Mouse (Mus musculus) intestine, postnatal 0 days (tissue): ENCODE data around the gene Klhl30. TPM values are rescaled to one million over a fixed set of nuclear protein-coding genes. Genes with fewer than 3 reads are reported as not detected.

Source experiments
- ATAC-seq: fragments of 200-750 bp; cut with Nextera tagmentation; 2 replicates; pipeline ENCODE4 v1.8.0; 2017; ENCODE audit warnings: mild to moderate bottlenecking, moderate TSS enrichment, moderate library complexity
- H3K27ac ChIP-seq: fragments of 300-500 bp; sonication (generic); 2 replicates; pipeline ENCODE4 v1.5.1; 2014; ENCODE audit warnings: mild to moderate bottlenecking, low read depth, low read length, moderate library complexity
- H3K27me3 ChIP-seq: fragments of 300-500 bp; sonication (generic); replicated peaks from 2 replicates; pipeline ENCODE4 v1.6.1; 2014; ENCODE audit warnings: low read length, mixed read lengths; ENCODE audit not compliant: control insufficient read depth, insufficient read depth
- H3K36me3 ChIP-seq: fragments of 300-500 bp; sonication (generic); 2 replicates; pipeline ENCODE4 v1.6.1; 2014; ENCODE audit warnings: mild to moderate bottlenecking, moderate library complexity; ENCODE audit not compliant: control insufficient read depth, insufficient read depth
- H3K4me1 ChIP-seq: fragments of 300-500 bp; sonication (generic); replicated peaks from 2 replicates; pipeline ENCODE4 v1.6.1; 2014; ENCODE audit warnings: antibody characterized with exemption, low read length, mixed read lengths; ENCODE audit not compliant: control insufficient read depth, insufficient read depth
- H3K4me2 ChIP-seq: fragments of 300-500 bp; sonication (generic); replicated peaks from 2 replicates; pipeline ENCODE4 v1.6.1; 2014; ENCODE audit warnings: low read depth, mild to moderate bottlenecking, moderate library complexity
- H3K4me3 ChIP-seq: fragments of 300-500 bp; sonication (generic); 2 replicates; pipeline ENCODE4 v1.5.1; 2014; ENCODE audit warnings: low read depth, low read length
- H3K9ac ChIP-seq: fragments of 300-500 bp; sonication (generic); 2 replicates; pipeline ENCODE4 v1.6.1; 2014; ENCODE audit warnings: mild to moderate bottlenecking, low read depth, low read length
- H3K9me3 ChIP-seq: fragments of 300-500 bp; sonication (generic); 2 replicates; pipeline ENCODE4 v1.6.1; 2016; ENCODE audit warnings: mixed run types; ENCODE audit not compliant: control insufficient read depth
- CTCF ChIP-seq: sonication (generic); IDR thresholded peaks from 2 replicates; pipeline ENCODE4 v1.5.1; 2016; ENCODE audit warnings: low read depth, mild to moderate bottlenecking, control low read depth, antibody characterized with exemption, moderate library complexity
- WGBS: fragments of 180-500 bp; shearing (Covaris S2); extraction: QIAGEN DNeasy Blood & Tissue Kit; methylation state at CpG from one replicate; pipeline ENCODE4 v1.1.7; 2014; 5-methylcytosine and 5-hydroxymethylcytosine counted together
- polyA plus RNA-seq: library from polyadenylated mRNA; unstranded; fragments of >200 nt; fragmentation: Nextera tagmentation; extraction: Ambion mirVana; gene quantifications from 2 replicates; pipeline ENCODE4 v1.2.1, GENCODE M21; 2015

The Klhl30 gene
- polyA plus RNA-seq, 1 experiment from 2014 or later = 1.3 TPM

DNA sequence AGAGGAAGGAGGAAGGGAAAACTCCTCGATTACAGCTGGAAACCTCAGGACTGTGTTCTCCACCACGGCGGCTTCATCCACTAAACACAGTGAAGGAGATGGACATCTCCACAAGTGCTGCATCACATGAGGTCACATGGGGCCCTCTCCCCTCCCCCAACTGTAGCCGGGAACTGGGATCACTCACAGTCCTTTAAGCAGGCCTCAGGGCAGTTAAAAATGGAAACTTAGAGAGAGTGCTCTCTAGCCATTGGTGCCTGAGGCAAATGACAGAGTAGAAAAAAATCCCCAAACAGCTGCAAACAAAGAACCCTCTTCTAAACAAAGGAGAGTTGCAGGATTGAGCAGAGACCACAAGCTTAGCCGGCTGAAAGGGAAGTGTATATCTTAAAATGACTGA is 37.6 kb upstream of the Klhl30 start:
- no peak for TF ChIP-seq CTCF
- Histone ChIP-seq H3K27ac (no peak overlapping the region; the same call in 1 of the 2 replicates), H3K4me3 (no peak overlapping the region), H3K9me3 (no peaks in the 10 kb centered on the region), H3K36me3 (peaks cover 54% of the 10 kb centered on the region), H3K27me3 (no peaks in the 10 kb centered on the region), H3K4me1 (no peaks in the 10 kb centered on the region), H3K4me2 (no peak overlapping the region), H3K9ac (no peak overlapping the region)
- ATAC-seq = no peak
- WGBS = 49% methylated on average over 5 of the region's 5 CpGs

DNA sequence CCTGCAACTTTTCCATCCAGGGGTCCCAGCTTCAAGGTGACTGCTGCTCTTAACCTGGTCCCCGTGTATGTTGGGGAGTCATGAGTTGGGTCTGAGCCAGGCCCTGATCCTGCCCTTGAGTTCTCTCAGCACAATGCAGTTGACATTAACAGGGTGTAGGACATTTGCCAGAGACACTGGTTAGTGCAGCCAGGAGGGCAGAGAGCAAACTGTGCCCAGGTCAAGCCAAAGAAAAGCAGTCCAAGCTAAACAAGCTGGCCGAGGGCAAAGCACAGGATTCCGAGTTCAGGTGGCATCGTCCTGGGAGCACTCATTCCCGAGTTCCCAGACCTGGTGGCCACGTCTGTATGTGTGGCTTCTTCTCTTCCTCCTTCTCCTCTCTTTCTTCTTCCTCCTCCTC is 33.2 kb upstream of the Klhl30 start:
- H3K4me2 ChIP-seq = no peak overlapping the region
- H3K4me3 ChIP-seq = no peak overlapping the region
- H3K27me3 ChIP-seq = no peaks in the 10 kb centered on the region
- no peak overlapping the region for H3K9ac ChIP-seq
- no peaks in the 10 kb centered on the region for H3K4me1 ChIP-seq
- H3K36me3 ChIP-seq = peaks cover 25% of the 10 kb centered on the region; the same call in 1 of the 2 replicates
- 82% methylated on average over 6 of the region's 6 CpGs for WGBS
- no peak for TF ChIP-seq CTCF
- no peak overlapping the region for H3K27ac ChIP-seq
- no peak for ATAC-seq
- no peaks in the 10 kb centered on the region for H3K9me3 ChIP-seq

DNA sequence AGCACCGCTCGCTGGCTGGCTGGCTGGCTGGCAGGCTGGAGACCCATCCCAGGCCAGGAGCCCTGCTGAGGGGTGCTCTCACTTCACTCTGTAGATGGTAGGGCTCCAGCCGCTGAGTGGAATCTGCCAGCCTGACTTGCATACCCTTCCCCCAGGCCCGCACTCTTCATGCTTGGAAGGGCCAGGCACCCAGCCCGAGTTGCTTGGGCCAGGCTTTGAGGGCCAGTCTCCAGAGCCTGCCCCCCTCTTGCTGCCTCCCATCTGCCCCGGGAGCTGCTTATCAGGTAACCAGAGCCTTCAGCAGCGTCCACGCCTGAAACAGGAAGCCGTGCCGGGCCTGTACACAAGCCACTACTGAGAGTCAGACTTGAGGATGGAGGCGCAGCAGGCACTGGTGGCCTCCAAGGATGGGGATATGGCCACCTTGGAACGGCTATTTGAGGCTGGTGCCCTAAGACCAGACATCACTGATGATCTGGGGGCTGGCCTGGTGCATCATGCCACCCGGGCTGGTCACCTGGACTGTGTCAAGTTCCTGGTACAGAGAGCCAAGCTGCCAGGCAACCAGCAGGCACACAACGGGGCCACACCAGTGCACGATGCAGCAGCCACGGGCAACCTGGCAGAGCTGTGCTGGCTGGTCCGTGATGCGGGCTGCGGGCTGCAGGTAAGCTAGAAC is 28.9 kb upstream of the Klhl30 start, which contains the start of gene Espnl:
Espnl (plus strand) TSS at position 316 of the 679 bp plus-strand sequence.
- no peak within 1 kb of the TSS for H3K27ac ChIP-seq
- H3K4me2 ChIP-seq = no peak within 1 kb of the TSS
- no peak for ATAC-seq
- H3K4me1 ChIP-seq = no peaks in the 10 kb centered on the region
- H3K9me3 ChIP-seq = no peaks in the 10 kb centered on the region
- H3K27me3 ChIP-seq = no peaks in the 10 kb centered on the region
- WGBS = 58% methylated on average over 18 of the region's 19 CpGs
- TF ChIP-seq CTCF = no peak
- no peak within 1 kb of the TSS for H3K9ac ChIP-seq
- peaks cover 1% of the 10 kb centered on the region; the same call in 1 of the 2 replicates for H3K36me3 ChIP-seq
- H3K4me3 ChIP-seq = no peak within 1 kb of the TSS

DNA sequence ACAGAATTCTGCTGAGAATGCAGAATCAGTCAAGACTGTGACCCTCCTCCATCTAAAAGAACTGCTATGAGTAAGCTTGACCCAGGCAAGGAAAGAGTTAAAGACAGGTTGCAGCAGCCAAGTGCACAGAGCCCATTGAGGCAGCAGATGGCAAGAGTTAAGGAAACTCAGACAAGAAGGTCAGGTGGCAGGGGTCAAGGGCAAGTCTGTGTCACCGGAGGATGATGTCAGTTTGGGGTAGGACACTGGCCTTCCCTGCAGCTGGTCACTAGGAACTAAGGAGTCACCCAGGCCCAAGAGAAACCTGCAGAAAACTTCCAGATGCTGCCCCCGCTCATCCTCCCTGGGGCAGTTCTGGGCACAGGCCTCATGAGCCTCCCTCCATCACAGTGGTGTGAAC is 26.2 kb upstream of the Klhl30 start:
- Histone ChIP-seq H3K4me2 (no peak overlapping the region), H3K4me1 (no peaks in the 10 kb centered on the region), H3K4me3 (no peak overlapping the region), H3K36me3 (no peaks in the 10 kb centered on the region), H3K27ac (no peak overlapping the region), H3K27me3 (no peaks in the 10 kb centered on the region), H3K9me3 (no peaks in the 10 kb centered on the region), H3K9ac (no peak overlapping the region)
- no peak for TF ChIP-seq CTCF
- ATAC-seq = no peak
- 84% methylated on average over 2 of the region's 2 CpGs for WGBS

DNA sequence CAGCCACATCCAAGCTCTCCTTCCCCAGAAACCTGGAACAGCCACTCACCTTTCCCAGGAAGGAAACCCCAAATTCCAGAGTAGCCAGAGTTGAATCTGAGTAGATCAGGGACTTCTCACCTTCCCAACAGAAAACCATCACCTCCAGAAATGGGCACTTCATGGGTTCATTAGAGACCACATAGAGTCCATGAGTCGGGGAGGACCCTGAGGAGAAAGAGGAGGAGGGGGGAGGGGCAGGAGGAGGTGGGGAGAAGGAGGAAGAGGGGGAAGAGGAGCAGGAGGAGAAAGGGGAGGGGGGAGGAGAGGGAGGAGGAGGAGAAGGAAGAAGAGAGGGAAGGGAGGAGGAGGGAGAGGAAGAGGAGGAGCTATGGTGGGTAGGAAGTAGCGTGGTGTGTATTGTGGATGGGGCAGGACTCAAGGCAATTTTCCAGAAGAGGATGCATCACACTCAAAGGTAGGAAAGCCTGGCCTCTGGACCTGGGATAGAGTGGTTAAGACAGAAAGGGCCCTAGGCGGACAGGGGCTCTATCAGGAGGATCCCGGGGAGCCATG is 25.3 kb upstream of the Klhl30 start:
- no peak for ATAC-seq
- Histone ChIP-seq H3K27me3 (no peaks in the 10 kb centered on the region), H3K4me3 (no peak overlapping the region), H3K4me1 (no peaks in the 10 kb centered on the region), H3K27ac (no peak overlapping the region), H3K9me3 (no peaks in the 10 kb centered on the region), H3K4me2 (no peak overlapping the region), H3K9ac (no peak overlapping the region), H3K36me3 (no peaks in the 10 kb centered on the region)
- 59% methylated on average over 4 of the region's 4 CpGs for WGBS
- TF ChIP-seq CTCF = no peak

DNA sequence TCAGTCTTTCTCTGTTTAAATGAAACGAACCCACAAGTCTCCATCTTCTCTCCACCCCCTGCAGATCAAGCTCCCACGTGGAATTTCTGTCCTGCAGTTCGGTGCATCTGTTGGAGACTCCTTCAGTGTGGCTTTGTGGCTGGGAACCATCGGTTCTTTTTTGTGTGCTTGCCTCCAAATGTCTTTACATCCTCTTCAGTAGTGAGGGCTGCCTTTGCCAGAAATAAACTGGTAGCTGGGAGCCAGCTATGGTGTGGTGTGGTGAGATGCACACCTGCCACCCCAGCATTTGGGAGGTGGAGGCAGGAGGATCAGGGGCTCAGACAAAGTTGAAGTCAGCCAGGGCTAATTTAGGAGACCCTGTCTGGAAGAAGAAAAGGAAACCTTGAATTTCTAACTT is 18.7 kb upstream of the Klhl30 start:
- no peak for TF ChIP-seq CTCF
- Histone ChIP-seq H3K9ac (no peak overlapping the region), H3K4me3 (no peak overlapping the region), H3K36me3 (no peaks in the 10 kb centered on the region), H3K9me3 (no peaks in the 10 kb centered on the region), H3K4me2 (no peak overlapping the region), H3K27ac (no peak overlapping the region), H3K4me1 (no peaks in the 10 kb centered on the region), H3K27me3 (no peaks in the 10 kb centered on the region)
- 50% methylated on average over 4 of the region's 4 CpGs for WGBS
- no peak for ATAC-seq
